Mouse (Mus musculus) ES-E14 (cell line): ENCODE data around the gene Gm8947. TPM values are rescaled to one million over a fixed set of nuclear protein-coding genes. Genes with fewer than 3 reads are reported as not detected.
"Not testable (repeated sequence)": the region's sequence is repeated elsewhere in the genome, so short reads cannot be mapped to it uniquely, and the experiment has no call there.

Experiments used
- DNase-seq: peaks from one replicate; pipeline ENCODE4 v3.0.0-alpha.2; 2013; ENCODE audit warnings: low read depth, low spot score
- H3K27ac ChIP-seq: 2 replicates; pipeline ENCODE4 v1.5.1; 2012; ENCODE audit warnings: low read depth, mild to moderate bottlenecking, low read length, moderate library complexity, mixed read lengths; ENCODE audit not compliant: poor library complexity, insufficient read depth, severe bottlenecking
- H3K36me3 ChIP-seq: 2 replicates; pipeline ENCODE4 v1.6.1; 2012; ENCODE audit warnings: mild to moderate bottlenecking, low read length, moderate library complexity, mixed read lengths; ENCODE audit not compliant: control insufficient read depth, poor library complexity, insufficient read depth, severe bottlenecking
- H3K4me1 ChIP-seq, 2 experiments: fragments of 150-350 bp in 1 of 2; sonication (generic) in 1 of 2; 2 replicates each; pipeline ENCODE4 v1.6.1; 2012; ENCODE audit warnings: low read length in 2 of 2, mild to moderate bottlenecking in 1 of 2, mixed read lengths in 1 of 2; ENCODE audit not compliant: control insufficient read depth in 2 of 2, insufficient read depth in 2 of 2, poor library complexity in 1 of 2
- H3K4me3 ChIP-seq, 2 experiments: fragments of 150-350 bp in 1 of 2; sonication (generic) in 1 of 2; 2 replicates each; pipeline ENCODE4 v1.5.1; 2012; ENCODE audit warnings: low read length in 2 of 2, low read depth in 1 of 2, mild to moderate bottlenecking in 1 of 2, mixed read lengths in 1 of 2; ENCODE audit not compliant: insufficient read depth in 1 of 2, poor library complexity in 1 of 2, severe bottlenecking in 1 of 2
- H3K9ac ChIP-seq: 2 replicates; pipeline ENCODE4 v1.6.1; 2012; ENCODE audit warnings: low read depth, mild to moderate bottlenecking, low read length, mixed read lengths; ENCODE audit not compliant: poor library complexity, insufficient read depth, severe bottlenecking
- H3K9me3 ChIP-seq: fragments of 150-350 bp; sonication (generic); 2 replicates; pipeline ENCODE4 v1.6.1; 2012; ENCODE audit warnings: low read depth, mild to moderate bottlenecking, low read length; ENCODE audit not compliant: control insufficient read depth, insufficient read depth
- CHD2 ChIP-seq: IDR thresholded peaks from 2 replicates; pipeline ENCODE4 v1.6.1; 2014; ENCODE audit warnings: mild to moderate bottlenecking, low read depth, low read length, inconsistent platforms
- HCFC1 ChIP-seq: IDR thresholded peaks from 2 replicates; pipeline ENCODE4 v1.6.1; 2012; ENCODE audit warnings: low read length, inconsistent platforms, borderline replicate concordance; ENCODE audit not compliant: insufficient read depth
- MAFK ChIP-seq: IDR thresholded peaks from 2 replicates; pipeline ENCODE4 v1.6.1; 2014; ENCODE audit warnings: mild to moderate bottlenecking, low read depth, low read length, inconsistent platforms; ENCODE audit not compliant: insufficient read depth
- ZC3H11A ChIP-seq: IDR thresholded peaks from 2 replicates; pipeline ENCODE4 v1.6.1; 2012; ENCODE audit warnings: low read depth, mild to moderate bottlenecking, inconsistent platforms, low read length, borderline replicate concordance
- ZNF384 ChIP-seq: IDR thresholded peaks from 2 replicates; pipeline ENCODE4 v1.6.1; 2012; ENCODE audit warnings: low read depth, low read length, inconsistent platforms
- in situ Hi-C, 2 experiments: fragments of 600-800 bp; cut with MboI; formaldehyde crosslinking; loops; one replicate each; pipeline ENCODE4 v1.15.1; 2025; ENCODE audit warnings: low sequenced_read_pairs in 2 of 2, inconsistent platforms in 1 of 2; ENCODE audit not compliant: unreplicated experiment in 2 of 2
- total RNA-seq: library from RNA; depleted of rRNA; stranded (reverse); fragments of 300-350 nt; gene quantifications from 2 replicates; pipeline ENCODE4 v1.2.3, GENCODE M21; 2012

Gm8947 gene
- total RNA-seq, 1 experiment, result 0.49 TPM

- H3K27ac ChIP-seq, H3K4me3 ChIP-seq, in situ Hi-C loops: not testable (repeated sequence)
Measured at GRCm38 (mm10) chr1:151208493-151208892, 16.3 kb downstream of the Gm8947 start.

DNA sequence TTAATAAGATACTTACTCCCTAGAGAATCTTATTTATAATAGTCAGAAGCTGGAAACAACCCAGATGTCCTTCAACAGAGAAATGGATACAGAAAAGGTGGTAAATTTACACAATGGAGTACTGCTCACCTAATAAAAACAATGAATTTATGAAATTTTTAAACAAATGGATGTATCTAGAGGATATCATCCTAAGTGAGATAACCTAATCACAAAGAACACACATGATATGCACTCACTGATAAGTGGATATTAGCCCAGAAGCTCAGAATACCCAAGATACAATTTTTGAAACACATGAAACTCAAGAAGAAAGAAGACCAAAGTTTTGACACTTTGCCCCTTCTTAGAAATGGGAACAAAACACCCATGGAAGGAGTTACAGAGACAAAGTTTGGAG, 16.8 kb downstream of the Gm8947 start:
- H3K9ac ChIP-seq, DNase-seq, H3K4me1 ChIP-seq, H3K36me3 ChIP-seq, H3K4me3 ChIP-seq, H3K27ac ChIP-seq, in situ Hi-C loops, H3K9me3 ChIP-seq: not testable (repeated sequence)

More at GRCm38 (mm10) chr1:151208493-151208892, 16.3 kb downstream of the Gm8947 start:
- H3K9me3 ChIP-seq, H3K36me3 ChIP-seq, H3K4me1 ChIP-seq, H3K9ac ChIP-seq, DNase-seq: not testable (repeated sequence)

GRCm38 (mm10) chr1:151209824-151210355, 17.7 kb downstream of the Gm8947 start, which contains the start of gene Gm47996:
Gene Gm47996, plus strand, starts transcription at chr1:151210131.
- H3K36me3 ChIP-seq, H3K9ac ChIP-seq, in situ Hi-C loops, H3K9me3 ChIP-seq, H3K27ac ChIP-seq, DNase-seq, H3K4me3 ChIP-seq, H3K4me1 ChIP-seq: not testable (repeated sequence)

- H3K27ac ChIP-seq, H3K4me3 ChIP-seq, in situ Hi-C loops, DNase-seq, H3K4me1 ChIP-seq, H3K9me3 ChIP-seq, H3K9ac ChIP-seq, H3K36me3 ChIP-seq: not testable (repeated sequence)
Measured at GRCm38 (mm10) chr1:151211666-151212065, 19.5 kb downstream of the Gm8947 start.

DNA sequence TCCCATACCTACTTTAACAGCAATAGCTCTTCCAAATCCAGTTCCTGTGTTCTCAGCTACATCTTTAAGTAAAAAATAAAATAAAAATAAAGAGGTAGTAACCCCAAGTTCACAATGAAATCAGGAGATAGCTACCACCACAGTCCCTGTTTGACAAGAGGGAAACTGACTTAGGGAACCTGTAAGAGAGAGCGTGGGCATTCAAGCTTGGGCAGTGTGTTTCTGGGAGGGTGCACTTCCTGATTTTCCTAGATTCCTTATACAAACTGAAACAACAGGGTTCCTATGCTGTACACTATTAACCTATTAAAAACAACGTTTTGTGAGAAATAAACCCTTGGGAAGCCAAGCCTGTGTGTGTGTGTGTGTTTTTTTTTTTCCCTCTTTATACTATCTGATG, 22.7 kb downstream of the Gm8947 start:
- peaks cover 0 to 1% of the 10 kb centered on the region in 2 experiments; a peak in 1 of 4 replicates for H3K4me1 ChIP-seq
- no peak overlapping the region for H3K27ac ChIP-seq
- H3K4me3 ChIP-seq, result no peak overlapping the region
- in situ Hi-C loops, result no loop called here
- H3K9ac ChIP-seq, result no peak overlapping the region
- H3K9me3 ChIP-seq, result no peaks in the 10 kb centered on the region
- H3K36me3 ChIP-seq, result no peaks in the 10 kb centered on the region
- DNase-seq, result no peak
- TF ChIP-seq CHD2, result no peak
- no peak for TF ChIP-seq MAFK
- TF ChIP-seq ZC3H11A, result no peak
- no peak for TF ChIP-seq ZNF384
- no peak for TF ChIP-seq HCFC1
